16 mouse cellular contexts compared by ENCODE assay signal in genomic region chr8:70655469-70655868, GRCm38 (mm10). TPM values are rescaled to one million over a fixed set of nuclear protein-coding genes. Genes with fewer than 3 reads are reported as not detected.
DNase-seq lines count a peak whose midpoint lies in the region; ATAC-seq lines count a peak whose summit lies in the region.
"Had no signal": no experiment of that assay in that cellular context is flagged by ENCODE, and none has a peak within 500 bp of the region (broad histone marks: within the 10 kb centered on the region; RNA-seq: fewer than 3 reads in every experiment).

No protein-coding gene starts in this region.

- intact Hi-C loops in left cerebral cortex, postnatal 4 days (cut with DNase I), result no loop called here

- H3K4me3 ChIP-seq in heart, embryonic 10.5 days, result no peak overlapping the region
- H3K4me3 ChIP-seq in forebrain, embryonic 13.5 days, result no peak overlapping the region
- H3K4me3 ChIP-seq in limb, embryonic 10.5 days, result no peak overlapping the region
- no peak overlapping the region for H3K4me3 ChIP-seq in neural tube, embryonic 13.5 days
- H3K4me3 ChIP-seq: gastrocnemius, adult 2 months; heart, embryonic 12.5 days had no signal

- no peak for ATAC-seq in forebrain, embryonic 13.5 days
- no peak for ATAC-seq in neural tube, embryonic 13.5 days (ENCODE audit: low read depth)

- H3K27me3 ChIP-seq in heart, embryonic 10.5 days (ENCODE audit: insufficient read depth, poor library complexity, severe bottlenecking), result no peaks in the 10 kb centered on the region
- no peaks in the 10 kb centered on the region for H3K27me3 ChIP-seq in forebrain, embryonic 13.5 days
- no peaks in the 10 kb centered on the region for H3K27me3 ChIP-seq in limb, embryonic 10.5 days (ENCODE audit: low read depth, poor library complexity, severe bottlenecking)
- H3K27me3 ChIP-seq in neural tube, embryonic 13.5 days, result no peaks in the 10 kb centered on the region
- H3K27me3 ChIP-seq: heart, embryonic 12.5 days had no signal

- H3K27ac ChIP-seq in heart, embryonic 10.5 days, result 0 out of 2 replicates have a peak overlapping the region, but pooled peaks have one; percentile 13
- peak overlapping the region; percentile 96 for H3K27ac ChIP-seq in forebrain, embryonic 13.5 days
- peak overlapping the region; percentile 76 for H3K27ac ChIP-seq in limb, embryonic 10.5 days
- peak overlapping the region; percentile 92 for H3K27ac ChIP-seq in neural tube, embryonic 13.5 days (replicated peaks)
- H3K27ac ChIP-seq: gastrocnemius, adult 2 months; kidney, postnatal 0 days had no signal

- no peak for DNase-seq in heart, embryonic 10.5 days (ENCODE audit: low spot score)
- no peak for DNase-seq in heart, adult 8-10 months (ENCODE audit: low spot score)
- DNase-seq in limb, embryonic 10.5 days (ENCODE audit: low spot score), result no peak
- DNase-seq in thymus, postnatal 4 days, result no peak
- DNase-seq in ovary, postnatal 10 days (ENCODE audit: low spot score), result no peak
- no peak for DNase-seq in left cerebral cortex, postnatal 4 days
- DNase-seq: cerebellum, adult 8-10 months; gastrocnemius, adult 2 months; lung, postnatal 36 days; right cerebral cortex, postnatal 4 days had no signal

- peaks cover 50% of the 10 kb centered on the region for H3K36me3 ChIP-seq in heart, embryonic 10.5 days
- H3K36me3 ChIP-seq in forebrain, embryonic 13.5 days (ENCODE audit: poor library complexity, severe bottlenecking), result peaks cover 38% of the 10 kb centered on the region
- H3K36me3 ChIP-seq in limb, embryonic 10.5 days, result peaks cover 52% of the 10 kb centered on the region
- peaks cover 43% of the 10 kb centered on the region for H3K36me3 ChIP-seq in neural tube, embryonic 13.5 days

- H3K9ac ChIP-seq in forebrain, embryonic 13.5 days, result peak overlapping the region; percentile 60; the same call in 1 of the 2 replicates
- 0 out of 2 replicates have a peak overlapping the region, but pooled peaks have one; percentile 34 for H3K9ac ChIP-seq in neural tube, embryonic 13.5 days
- H3K9ac ChIP-seq: heart, embryonic 12.5 days had no signal

- peaks cover 26% of the 10 kb centered on the region for H3K4me1 ChIP-seq in heart, embryonic 10.5 days
- peaks cover 52% of the 10 kb centered on the region for H3K4me1 ChIP-seq in forebrain, embryonic 13.5 days
- H3K4me1 ChIP-seq in limb, embryonic 10.5 days, result peaks cover 51% of the 10 kb centered on the region
- peaks cover 86% of the 10 kb centered on the region for H3K4me1 ChIP-seq in neural tube, embryonic 13.5 days (replicated peaks)

- H3K4me2 ChIP-seq in forebrain, embryonic 13.5 days, result no peak overlapping the region
- H3K4me2 ChIP-seq in neural tube, embryonic 13.5 days, result peak overlapping the region; percentile 33
- H3K4me2 ChIP-seq: heart, embryonic 12.5 days; liver, embryonic 11.5 days had no signal

- H3K9me3 ChIP-seq in heart, embryonic 10.5 days, result no peaks in the 10 kb centered on the region
- no peaks in the 10 kb centered on the region for H3K9me3 ChIP-seq in forebrain, embryonic 13.5 days (replicated peaks)
- no peaks in the 10 kb centered on the region for H3K9me3 ChIP-seq in limb, embryonic 10.5 days (replicated peaks)
- no peaks in the 10 kb centered on the region for H3K9me3 ChIP-seq in neural tube, embryonic 13.5 days
- H3K9me3 ChIP-seq: heart, embryonic 12.5 days had no signal

- WGBS in heart, embryonic 10.5 days, result 68% methylated on average over 2 of the region's 2 CpGs
- 3% methylated on average over 2 of the region's 2 CpGs for WGBS in forebrain, embryonic 13.5 days
- 40% methylated on average over 2 of the region's 2 CpGs for WGBS in limb, embryonic 10.5 days
- 12% methylated on average over 2 of the region's 2 CpGs for WGBS in neural tube, embryonic 13.5 days

RNA-seq across cellular contexts. Expression of gene Pgpep1, which starts 4.7 kb away (rescaled TPM):
- 38.0 and 42.0 TPM in 2 replicates for polyA plus RNA-seq in heart, embryonic 10.5 days (2016; fragmentation: Nextera tagmentation; extraction: Ambion mirVana)
- total RNA-seq in heart, adult 8-10 months (2022), result 10 to 100 TPM; 40.0 to 57.7 (median 44.4) TPM
- 64.6 and 80.8 TPM in 2 replicates for polyA plus RNA-seq in forebrain, embryonic 13.5 days (2015; fragmentation: Nextera tagmentation; extraction: Ambion mirVana)
- 44.7 and 45.0 TPM in 2 replicates for polyA plus RNA-seq in limb, embryonic 10.5 days (2016; fragmentation: Nextera tagmentation; extraction: Ambion mirVana)
- 102 and 108 TPM in 2 replicates for polyA plus RNA-seq in neural tube, embryonic 13.5 days (2015; fragmentation: Nextera tagmentation; extraction: Ambion mirVana)
- 10 to 100 TPM; 29.7 to 30.5 TPM for total RNA-seq in left cerebral cortex, postnatal 4 days (2021)

RNA-seq across cellular contexts. Expression of gene Lsm4, which starts 17.6 kb away (rescaled TPM):
- 344 and 410 TPM in 2 replicates for polyA plus RNA-seq in heart, embryonic 10.5 days (2016; fragmentation: Nextera tagmentation; extraction: Ambion mirVana)
- total RNA-seq in heart, adult 8-10 months (2022), result 10 to 100 TPM; 57.9 to 67.1 (median 63.4) TPM
- polyA plus RNA-seq in forebrain, embryonic 13.5 days (2015; fragmentation: Nextera tagmentation; extraction: Ambion mirVana), result 238 and 239 TPM in 2 replicates
- 405 and 438 TPM in 2 replicates for polyA plus RNA-seq in limb, embryonic 10.5 days (2016; fragmentation: Nextera tagmentation; extraction: Ambion mirVana)
- 214 and 215 TPM in 2 replicates for polyA plus RNA-seq in neural tube, embryonic 13.5 days (2015; fragmentation: Nextera tagmentation; extraction: Ambion mirVana)
- 10 to 100 TPM; 85.2 to 93.7 TPM for total RNA-seq in left cerebral cortex, postnatal 4 days (2021)

RNA-seq across cellular contexts. Expression of gene Gdf15, which starts 23.2 kb away (rescaled TPM):
- 0.43 and 1.6 TPM in 2 replicates for polyA plus RNA-seq in heart, embryonic 10.5 days (2016; fragmentation: Nextera tagmentation; extraction: Ambion mirVana)
- total RNA-seq in heart, adult 8-10 months (2022), result 1 to 10 TPM in 2 of 4 experiments, under 1 TPM in 2; 0.69 to 1.9 (median 1.2) TPM
- polyA plus RNA-seq in forebrain, embryonic 13.5 days (2015; fragmentation: Nextera tagmentation; extraction: Ambion mirVana), result 0.15 TPM in 1 of 2 replicates, not detected in the other
- polyA plus RNA-seq in limb, embryonic 10.5 days (2016; fragmentation: Nextera tagmentation; extraction: Ambion mirVana), result not detected in 2 replicates
- polyA plus RNA-seq in neural tube, embryonic 13.5 days (2015; fragmentation: Nextera tagmentation; extraction: Ambion mirVana), result not detected in 2 replicates
- not detected for total RNA-seq in left cerebral cortex, postnatal 4 days (2021)
- total RNA-seq: left cerebral cortex, adult 18-20 months had no signal

RNA-seq across cellular contexts. Expression of gene Lrrc25, which starts 39.5 kb away (rescaled TPM):
- 0.15 and 1.4 TPM in 2 replicates for polyA plus RNA-seq in heart, embryonic 10.5 days (2016; fragmentation: Nextera tagmentation; extraction: Ambion mirVana)
- total RNA-seq in heart, adult 8-10 months (2022), result 1 to 10 TPM; 1.4 to 2.3 (median 1.8) TPM
- polyA plus RNA-seq in forebrain, embryonic 13.5 days (2015; fragmentation: Nextera tagmentation; extraction: Ambion mirVana), result 0.65 and 0.68 TPM in 2 replicates
- polyA plus RNA-seq in limb, embryonic 10.5 days (2016; fragmentation: Nextera tagmentation; extraction: Ambion mirVana), result 0.38 and 0.64 TPM in 2 replicates
- polyA plus RNA-seq in neural tube, embryonic 13.5 days (2015; fragmentation: Nextera tagmentation; extraction: Ambion mirVana), result 1.5 and 1.8 TPM in 2 replicates
- total RNA-seq in left cerebral cortex, postnatal 4 days (2021), result 1 to 10 TPM; 1.1 to 1.3 TPM

RNA-seq across cellular contexts. Expression of gene Jund, which starts 43.3 kb away (rescaled TPM):
- 76.3 and 116 TPM in 2 replicates for polyA plus RNA-seq in heart, embryonic 10.5 days (2016; fragmentation: Nextera tagmentation; extraction: Ambion mirVana)
- total RNA-seq in heart, adult 8-10 months (2022), result 100 to 1,000 TPM in 3 of 4 experiments, 10 to 100 TPM in 1; 84.2 to 134 (median 114) TPM
- polyA plus RNA-seq in forebrain, embryonic 13.5 days (2015; fragmentation: Nextera tagmentation; extraction: Ambion mirVana), result 58.6 and 68.8 TPM in 2 replicates
- 69.0 and 80.6 TPM in 2 replicates for polyA plus RNA-seq in limb, embryonic 10.5 days (2016; fragmentation: Nextera tagmentation; extraction: Ambion mirVana)
- 108 and 112 TPM in 2 replicates for polyA plus RNA-seq in neural tube, embryonic 13.5 days (2015; fragmentation: Nextera tagmentation; extraction: Ambion mirVana)
- total RNA-seq in left cerebral cortex, postnatal 4 days (2021), result 100 to 1,000 TPM; 146 to 158 TPM

Comparison
In these comparisons a context has a peak if more than half of its experiments do, and no peak if none do; other contexts are left out.
1. H3K27ac ChIP-seq: peak in every context shown above with its lines; median percentile 96 in forebrain, embryonic 13.5 days; 92 in neural tube, embryonic 13.5 days; 76 in limb, embryonic 10.5 days; 13 in heart, embryonic 10.5 days.